Mouse (Mus musculus): ENCODE measurements around the gene Atp4b. TPM values are rescaled to one million over a fixed set of nuclear protein-coding genes. Genes with fewer than 3 reads are reported as not detected.
"Not testable (repeated sequence)": the region's sequence is repeated elsewhere in the genome, so short reads cannot be mapped to it uniquely, and the experiment has no call there.

The Atp4b gene
- total RNA-seq, 2 experiments from 2014 or later, result not detected

DNA sequence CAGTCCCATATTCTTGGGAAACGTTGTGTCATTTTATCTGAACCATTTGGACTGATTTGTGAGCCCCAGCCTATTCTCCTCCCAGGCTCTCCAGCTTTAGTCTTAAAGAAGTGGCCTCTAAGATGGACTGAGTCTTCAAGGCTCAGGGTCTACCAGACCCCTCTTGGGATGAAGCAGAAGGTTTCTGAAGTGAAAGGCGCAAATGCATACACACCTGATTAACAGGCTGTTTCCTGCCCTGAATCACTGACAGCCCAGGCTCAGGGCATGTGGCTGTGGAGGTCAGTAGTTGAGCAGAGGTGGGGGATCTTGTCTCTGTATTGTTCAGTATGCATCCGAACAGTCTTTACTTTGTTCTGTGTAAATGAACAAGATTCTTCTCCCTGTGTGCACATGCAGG is 58.9 kb downstream of the Atp4b start:
- no peak for ATAC-seq (replicated peaks; ENCODE audit: low FRiP score, poor library complexity, severe bottlenecking)

DNA sequence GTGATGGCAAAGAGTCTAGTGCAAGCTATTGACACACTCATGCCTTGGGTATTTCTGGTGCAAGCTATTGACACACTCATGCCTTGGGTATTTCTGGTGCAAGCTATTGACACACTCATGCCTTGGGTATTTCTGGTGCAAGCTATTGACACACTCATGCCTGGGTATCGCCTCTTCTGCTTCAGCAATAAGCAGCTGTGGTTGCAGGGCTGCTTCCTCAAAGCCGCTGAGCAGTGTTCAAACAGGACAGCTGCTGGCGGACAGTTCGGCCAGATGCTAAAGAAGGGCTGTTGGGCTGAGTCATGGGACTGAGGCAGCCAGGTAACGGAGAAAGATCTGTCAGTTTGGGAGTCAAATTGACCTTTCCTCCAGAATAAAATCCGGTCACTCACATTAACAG is 59.4 kb downstream of the Atp4b start:
- ATAC-seq (replicated peaks; ENCODE audit: low FRiP score, poor library complexity, severe bottlenecking), result not testable (repeated sequence)

Other genes with a start within 250 kb of the Atp4b start
- 113 and 132 TPM in 2 replicates for gene Lamp1, start 237.7 kb downstream of the Atp4b start, total RNA-seq (2015; ENCODE audit: low replicate concordance)
- gene Lamp1, start 237.7 kb downstream of the Atp4b start, total RNA-seq (2017; ENCODE audit: low replicate concordance), result 119 TPM in 2 replicates
- gene Grtp1, start 196.2 kb downstream of the Atp4b start, total RNA-seq (2015; ENCODE audit: low replicate concordance), result 5.0 and 6.3 TPM in 2 replicates
- gene Grtp1, start 196.2 kb downstream of the Atp4b start, total RNA-seq (2017; ENCODE audit: low replicate concordance), result 3.5 and 8.6 TPM in 2 replicates
- not detected in 2 replicates for gene Adprhl1, start 142.7 kb downstream of the Atp4b start, total RNA-seq (2015; ENCODE audit: low replicate concordance)
- gene Adprhl1, start 142.7 kb downstream of the Atp4b start, total RNA-seq (2017; ENCODE audit: low replicate concordance), result 3.7 TPM in 1 of 2 replicates, not detected in the other
- gene Dcun1d2, start 108.7 kb downstream of the Atp4b start, total RNA-seq (2015; ENCODE audit: low replicate concordance), result 7.9 and 13.0 TPM in 2 replicates
- gene Dcun1d2, start 108.7 kb downstream of the Atp4b start, total RNA-seq (2017; ENCODE audit: low replicate concordance), result 12.3 and 15.8 TPM in 2 replicates
- 2.1 and 10.1 TPM in 2 replicates for gene Tmco3, start 108.6 kb downstream of the Atp4b start, total RNA-seq (2015; ENCODE audit: low replicate concordance)
- 6.7 and 7.5 TPM in 2 replicates for gene Tmco3, start 108.6 kb downstream of the Atp4b start, total RNA-seq (2017; ENCODE audit: low replicate concordance)
- gene Tfdp1, start 58.1 kb downstream of the Atp4b start, total RNA-seq (2015; ENCODE audit: low replicate concordance), result 141 and 154 TPM in 2 replicates
- 74.7 and 138 TPM in 2 replicates for gene Tfdp1, start 58.1 kb downstream of the Atp4b start, total RNA-seq (2017; ENCODE audit: low replicate concordance)
- gene Grk1, start 8.3 kb upstream of the Atp4b start, total RNA-seq (2015; ENCODE audit: low replicate concordance), result 0.36 TPM in 1 of 2 replicates, not detected in the other
- gene Grk1, start 8.3 kb upstream of the Atp4b start, total RNA-seq (2017; ENCODE audit: low replicate concordance), result 0.13 TPM in 1 of 2 replicates, not detected in the other
- not detected in 2 replicates for gene Tmem255b, start 38.4 kb upstream of the Atp4b start, total RNA-seq (2015; ENCODE audit: low replicate concordance)
- not detected in 2 replicates for gene Tmem255b, start 38.4 kb upstream of the Atp4b start, total RNA-seq (2017; ENCODE audit: low replicate concordance)
- 2.1 TPM in 1 of 2 replicates, not detected in the other for gene Gas6, start 97.7 kb upstream of the Atp4b start, total RNA-seq (2015; ENCODE audit: low replicate concordance)
- 3.0 and 3.9 TPM in 2 replicates for gene Gas6, start 97.7 kb upstream of the Atp4b start, total RNA-seq (2017; ENCODE audit: low replicate concordance)
- gene 1700029H14Rik, start 165.6 kb upstream of the Atp4b start, total RNA-seq (2015; ENCODE audit: low replicate concordance), result not detected in 2 replicates
- gene 1700029H14Rik, start 165.6 kb upstream of the Atp4b start, total RNA-seq (2017; ENCODE audit: low replicate concordance), result not detected in 2 replicates

All from erythroid progenitor cell, adult 5-6 weeks (primary cell).